Mouse (Mus musculus): Measurements from ENCODE around the gene Hadh. TPM values are rescaled to one million over a fixed set of nuclear protein-coding genes. Genes with fewer than 3 reads are reported as not detected.
A peak's percentile ranks its signal among the peaks of the same experiment; 100 is the strongest.

Gene Hadh
- polyA plus RNA-seq, 1 experiment = 18.2 TPM

- TF ChIP-seq CTCF (IDR thresholded peaks at IDR 0.05; ENCODE audit: extremely low read depth, insufficient read depth, insufficient read length, insufficient replicate concordance) (no peak), POLR2A (IDR thresholded peaks at IDR 0.05; ENCODE audit: low read depth, low read length) (no peak)
- peaks cover 4% of the 10 kb centered on the region for H3K36me3 ChIP-seq (ENCODE audit: control insufficient read depth, insufficient read depth, low read length)
- H3K4me3 ChIP-seq (ENCODE audit: extremely low read depth, insufficient read depth, insufficient read length) = no peak overlapping the region
- no peak for DNase-seq (ENCODE audit: low read depth in 1 of 2, low spot score in 2 of 2)
- no peaks in the 10 kb centered on the region for H3K27me3 ChIP-seq (ENCODE audit: control insufficient read depth, insufficient read depth, low read length)
- H3K4me1 ChIP-seq (ENCODE audit: control insufficient read depth, insufficient read depth, insufficient read length) = no peaks in the 10 kb centered on the region
- 32% methylated on average over 2 of the region's 2 CpGs for WGBS
- H3K27ac ChIP-seq (ENCODE audit: insufficient read depth, low read length) = no peak overlapping the region
Observed at GRCm38 (mm10) chr3:131250283-131250682, 21.6 kb downstream of the Hadh start.

- 94% methylated on average over 10 of the region's 10 CpGs for WGBS
- no peak for TF ChIP-seq POLR2A (IDR thresholded peaks at IDR 0.05; ENCODE audit: low read depth, low read length)
- TF ChIP-seq CTCF (IDR thresholded peaks at IDR 0.05; ENCODE audit: extremely low read depth, insufficient read depth, insufficient read length, insufficient replicate concordance) = no peak
- peaks cover 4% of the 10 kb centered on the region for H3K36me3 ChIP-seq (ENCODE audit: control insufficient read depth, insufficient read depth, low read length)
- H3K27ac ChIP-seq (ENCODE audit: insufficient read depth, low read length) = no peak overlapping the region
- no peaks in the 10 kb centered on the region for H3K4me1 ChIP-seq (ENCODE audit: control insufficient read depth, insufficient read depth, insufficient read length)
- H3K27me3 ChIP-seq (ENCODE audit: control insufficient read depth, insufficient read depth, low read length) = no peaks in the 10 kb centered on the region
- no peak overlapping the region for H3K4me3 ChIP-seq (ENCODE audit: extremely low read depth, insufficient read depth, insufficient read length)
- DNase-seq (ENCODE audit: low read depth in 1 of 2, low spot score in 2 of 2) = no peak
Observed at GRCm38 (mm10) chr3:131248444-131248843, 23.5 kb downstream of the Hadh start.

GRCm38 (mm10) chr3:131247851-131248250 lies 24.1 kb downstream of the Hadh start:
- Histone ChIP-seq H3K27me3 (ENCODE audit: control insufficient read depth, insufficient read depth, low read length) (no peaks in the 10 kb centered on the region), H3K27ac (ENCODE audit: insufficient read depth, low read length) (no peak overlapping the region), H3K4me3 (ENCODE audit: extremely low read depth, insufficient read depth, insufficient read length) (no peak overlapping the region), H3K4me1 (ENCODE audit: control insufficient read depth, insufficient read depth, insufficient read length) (no peaks in the 10 kb centered on the region), H3K36me3 (ENCODE audit: control insufficient read depth, insufficient read depth, low read length) (peaks cover 4% of the 10 kb centered on the region)
- TF ChIP-seq CTCF (IDR thresholded peaks at IDR 0.05; ENCODE audit: extremely low read depth, insufficient read depth, insufficient read length, insufficient replicate concordance) = no peak
- no peak for TF ChIP-seq POLR2A (IDR thresholded peaks at IDR 0.05; ENCODE audit: low read depth, low read length)
- WGBS = 85% methylated on average over 5 of the region's 5 CpGs
- DNase-seq (ENCODE audit: low read depth in 1 of 2, low spot score in 2 of 2) = no peak

- TF ChIP-seq POLR2A (IDR thresholded peaks at IDR 0.05; ENCODE audit: low read depth, low read length) (no peak), CTCF (IDR thresholded peaks at IDR 0.05; ENCODE audit: extremely low read depth, insufficient read depth, insufficient read length, insufficient replicate concordance) (no peak)
- no peak for DNase-seq (ENCODE audit: low read depth in 1 of 2, low spot score in 2 of 2)
- H3K36me3 ChIP-seq (ENCODE audit: control insufficient read depth, insufficient read depth, low read length) = peaks cover 4% of the 10 kb centered on the region
- no peaks in the 10 kb centered on the region for H3K4me1 ChIP-seq (ENCODE audit: control insufficient read depth, insufficient read depth, insufficient read length)
- 91% methylated on average over 6 of the region's 6 CpGs for WGBS
- H3K27me3 ChIP-seq (ENCODE audit: control insufficient read depth, insufficient read depth, low read length) = no peaks in the 10 kb centered on the region
- H3K4me3 ChIP-seq (ENCODE audit: extremely low read depth, insufficient read depth, insufficient read length) = no peak overlapping the region
- no peak overlapping the region for H3K27ac ChIP-seq (ENCODE audit: insufficient read depth, low read length)
Observed at GRCm38 (mm10) chr3:131247447-131247846, 24.5 kb downstream of the Hadh start.

GRCm38 (mm10) chr3:131246579-131247046 lies 25.3 kb downstream of the Hadh start:
- H3K27ac ChIP-seq (ENCODE audit: insufficient read depth, low read length) = no peak overlapping the region
- TF ChIP-seq POLR2A (IDR thresholded peaks at IDR 0.05; ENCODE audit: low read depth, low read length) (no peak), CTCF (IDR thresholded peaks at IDR 0.05; ENCODE audit: extremely low read depth, insufficient read depth, insufficient read length, insufficient replicate concordance) (no peak)
- H3K27me3 ChIP-seq (ENCODE audit: control insufficient read depth, insufficient read depth, low read length) = no peaks in the 10 kb centered on the region
- H3K4me3 ChIP-seq (ENCODE audit: extremely low read depth, insufficient read depth, insufficient read length) = no peak overlapping the region
- H3K4me1 ChIP-seq (ENCODE audit: control insufficient read depth, insufficient read depth, insufficient read length) = no peaks in the 10 kb centered on the region
- no peak for DNase-seq (ENCODE audit: low read depth in 1 of 2, low spot score in 2 of 2)
- H3K36me3 ChIP-seq (ENCODE audit: control insufficient read depth, insufficient read depth, low read length) = peaks cover 4% of the 10 kb centered on the region
- 95% methylated on average over 8 of the region's 8 CpGs for WGBS

- Histone ChIP-seq H3K27ac (ENCODE audit: insufficient read depth, low read length) (no peak overlapping the region), H3K27me3 (ENCODE audit: control insufficient read depth, insufficient read depth, low read length) (no peaks in the 10 kb centered on the region), H3K36me3 (ENCODE audit: control insufficient read depth, insufficient read depth, low read length) (peaks cover 4% of the 10 kb centered on the region), H3K4me1 (ENCODE audit: control insufficient read depth, insufficient read depth, insufficient read length) (no peaks in the 10 kb centered on the region), H3K4me3 (ENCODE audit: extremely low read depth, insufficient read depth, insufficient read length) (no peak overlapping the region)
- TF ChIP-seq CTCF (IDR thresholded peaks at IDR 0.05; ENCODE audit: extremely low read depth, insufficient read depth, insufficient read length, insufficient replicate concordance) = peak; percentile 57; the same call in 1 of the 2 replicates
- no peak for TF ChIP-seq POLR2A (IDR thresholded peaks at IDR 0.05; ENCODE audit: low read depth, low read length)
- 63% methylated on average over 11 of the region's 11 CpGs for WGBS
- DNase-seq (ENCODE audit: low read depth in 1 of 2, low spot score in 2 of 2) = peak; percentile 26 to 33
Observed at GRCm38 (mm10) chr3:131245766-131246578, 25.9 kb downstream of the Hadh start.

Data from spleen, adult 2 months (tissue).